Mouse (Mus musculus) bone marrow, adult 2 months (tissue): Measurements from ENCODE around the gene Ube2s.

Experiments
- CTCF ChIP-seq: fragments of 200-500 bp; IDR thresholded peaks from 2 replicates; pipeline ENCODE4 v1.5.1; 2011; ENCODE audit warnings: low read length, control low read depth; ENCODE audit not compliant: control insufficient read depth, insufficient read depth
- POLR2A ChIP-seq: fragments of 200-500 bp; IDR thresholded peaks from 2 replicates; pipeline ENCODE4 v1.6.1; 2011; ENCODE audit warnings: low read depth, mild to moderate bottlenecking, control low read depth, low read length, borderline replicate concordance; ENCODE audit not compliant: control insufficient read depth

DNA sequence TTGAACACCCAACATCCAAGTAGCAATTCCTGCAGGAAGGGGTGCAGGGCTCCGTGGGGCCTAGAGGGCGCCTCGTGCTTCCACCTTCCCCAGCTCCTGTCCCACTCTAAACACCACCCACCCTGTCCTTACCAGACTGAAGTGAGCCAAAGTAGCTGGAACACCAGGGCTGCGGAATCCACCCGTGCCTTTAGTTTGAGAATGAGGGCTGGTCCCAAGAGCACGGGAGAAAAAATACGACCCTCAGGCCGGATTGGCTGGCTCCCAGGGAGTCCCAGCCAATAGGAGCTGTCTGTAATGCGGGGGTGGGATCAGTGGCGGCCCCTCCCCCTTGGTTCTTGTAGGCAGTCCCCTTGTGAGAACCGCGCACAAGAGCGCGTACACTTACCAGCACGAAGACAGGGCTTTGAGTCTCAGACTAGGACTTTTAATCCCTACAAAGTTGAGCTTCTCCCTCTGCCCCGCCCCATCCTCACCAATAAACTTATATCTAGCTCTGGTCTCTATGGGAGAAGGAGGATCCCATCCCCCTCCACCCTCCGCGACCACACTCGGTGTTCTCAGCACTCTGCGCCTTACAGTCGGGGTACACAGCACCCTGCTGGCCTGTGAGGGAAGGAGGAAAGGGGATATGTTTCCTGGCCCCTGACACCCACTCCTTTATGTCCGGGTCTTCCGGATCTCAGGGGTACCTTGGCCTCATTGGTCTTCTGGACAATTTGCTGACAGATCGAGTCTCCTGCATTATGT is 59.4 kb downstream of the Ube2s start, which contains the start of gene Cox6b2:
- no peak for TF ChIP-seq CTCF
- TF ChIP-seq POLR2A, result 0 out of 2 replicates have a peak, but pooled peaks have one; percentile 24
